Mouse (Mus musculus) lung, embryonic 15.5 days (tissue): ENCODE results near the gene Tmem211. TPM values are rescaled to one million over a fixed set of nuclear protein-coding genes. Genes with fewer than 3 reads are reported as not detected.
A peak's percentile ranks its signal among the peaks of the same experiment; 100 is the strongest.

ENCODE experiments used
- ATAC-seq: fragments of 200-750 bp; cut with Nextera tagmentation; 2 replicates; pipeline ENCODE4 v1.8.0; 2017; ENCODE audit warnings: moderate number of reproducible peaks, borderline replicate concordance; ENCODE audit not compliant: low FRiP score, low TSS enrichment; ENCODE audit errors: extremely low read depth
- H3K27ac ChIP-seq: fragments of 300-500 bp; sonication (generic); 2 replicates; pipeline ENCODE4 v1.5.1; 2015; ENCODE audit warnings: moderate library complexity, mild to moderate bottlenecking, inconsistent platforms
- H3K27me3 ChIP-seq: fragments of 300-500 bp; sonication (generic); 2 replicates; pipeline ENCODE4 v1.6.1; 2015; ENCODE audit warnings: inconsistent platforms
- H3K36me3 ChIP-seq: fragments of 300-500 bp; sonication (generic); 2 replicates; pipeline ENCODE4 v1.6.1; 2015; ENCODE audit warnings: inconsistent platforms
- H3K4me1 ChIP-seq: fragments of 300-500 bp; sonication (generic); 2 replicates; pipeline ENCODE4 v1.6.1; 2015; ENCODE audit warnings: inconsistent platforms
- H3K4me2 ChIP-seq: fragments of 300-500 bp; sonication (generic); 2 replicates; pipeline ENCODE4 v1.6.1; 2015; ENCODE audit warnings: inconsistent platforms, mild to moderate bottlenecking, moderate library complexity
- H3K4me3 ChIP-seq: fragments of 300-500 bp; sonication (generic); 2 replicates; pipeline ENCODE4 v1.5.1; 2015; ENCODE audit warnings: mild to moderate bottlenecking, inconsistent platforms
- H3K9ac ChIP-seq: fragments of 300-500 bp; sonication (generic); 2 replicates; pipeline ENCODE4 v1.6.1; 2015; ENCODE audit warnings: inconsistent platforms
- H3K9me3 ChIP-seq: fragments of 300-500 bp; sonication (generic); 2 replicates; pipeline ENCODE4 v1.6.1; 2016; ENCODE audit warnings: inconsistent platforms
- WGBS: fragments of 180-500 bp; shearing (Covaris S2); methylation state at CpG from one replicate; pipeline ENCODE4 v1.1.7; 2015; 5-methylcytosine and 5-hydroxymethylcytosine counted together
- polyA plus RNA-seq: library from polyadenylated mRNA; unstranded; fragments of >200 nt; fragmentation: Nextera tagmentation; extraction: Ambion mirVana; gene quantifications from 2 replicates; pipeline ENCODE4 v1.2.1, GENCODE M21; 2015

Tmem211 gene
- not detected in 2 replicates for polyA plus RNA-seq

- peak within 1 kb of the TSS; percentile 52 for H3K4me2 ChIP-seq
- H3K27me3 ChIP-seq, result no peaks in the 10 kb centered on the region
- peak; percentile 71 for ATAC-seq
- WGBS, result under 1% methylated on average over 13 of the region's 13 CpGs
- no peaks in the 10 kb centered on the region for H3K9me3 ChIP-seq
- H3K4me3 ChIP-seq, result peak within 1 kb of the TSS; percentile 8; the same call in 1 of the 2 replicates
- H3K9ac ChIP-seq, result peak within 1 kb of the TSS; percentile 5; the same call in 1 of the 2 replicates
- no peaks in the 10 kb centered on the region for H3K36me3 ChIP-seq
- H3K27ac ChIP-seq, result peak within 1 kb of the TSS; percentile 40
- peaks cover 18% of the 10 kb centered on the region for H3K4me1 ChIP-seq
These were observed at the start of gene Tmem211 for GRCm38 (mm10) chr5:113226632-113227102. Gene Tmem211 (plus strand): TSS chr5:113226909.

- peaks cover 27% of the 10 kb centered on the region for H3K4me1 ChIP-seq
- ATAC-seq, result no peak
- peak overlapping the region; percentile 27 for H3K4me3 ChIP-seq
- H3K27ac ChIP-seq, result peak overlapping the region; percentile 93
- 5% methylated on average over 7 of the region's 9 CpGs for WGBS
- H3K9me3 ChIP-seq, result no peaks in the 10 kb centered on the region
- H3K4me2 ChIP-seq, result peak overlapping the region; percentile 66
- no peaks in the 10 kb centered on the region for H3K27me3 ChIP-seq
- peak overlapping the region; percentile 31; the same call in 1 of the 2 replicates for H3K9ac ChIP-seq
- no peaks in the 10 kb centered on the region for H3K36me3 ChIP-seq
These were observed 47.3 kb upstream of the Tmem211 start for GRCm38 (mm10) chr5:113179451-113179842.

DNA sequence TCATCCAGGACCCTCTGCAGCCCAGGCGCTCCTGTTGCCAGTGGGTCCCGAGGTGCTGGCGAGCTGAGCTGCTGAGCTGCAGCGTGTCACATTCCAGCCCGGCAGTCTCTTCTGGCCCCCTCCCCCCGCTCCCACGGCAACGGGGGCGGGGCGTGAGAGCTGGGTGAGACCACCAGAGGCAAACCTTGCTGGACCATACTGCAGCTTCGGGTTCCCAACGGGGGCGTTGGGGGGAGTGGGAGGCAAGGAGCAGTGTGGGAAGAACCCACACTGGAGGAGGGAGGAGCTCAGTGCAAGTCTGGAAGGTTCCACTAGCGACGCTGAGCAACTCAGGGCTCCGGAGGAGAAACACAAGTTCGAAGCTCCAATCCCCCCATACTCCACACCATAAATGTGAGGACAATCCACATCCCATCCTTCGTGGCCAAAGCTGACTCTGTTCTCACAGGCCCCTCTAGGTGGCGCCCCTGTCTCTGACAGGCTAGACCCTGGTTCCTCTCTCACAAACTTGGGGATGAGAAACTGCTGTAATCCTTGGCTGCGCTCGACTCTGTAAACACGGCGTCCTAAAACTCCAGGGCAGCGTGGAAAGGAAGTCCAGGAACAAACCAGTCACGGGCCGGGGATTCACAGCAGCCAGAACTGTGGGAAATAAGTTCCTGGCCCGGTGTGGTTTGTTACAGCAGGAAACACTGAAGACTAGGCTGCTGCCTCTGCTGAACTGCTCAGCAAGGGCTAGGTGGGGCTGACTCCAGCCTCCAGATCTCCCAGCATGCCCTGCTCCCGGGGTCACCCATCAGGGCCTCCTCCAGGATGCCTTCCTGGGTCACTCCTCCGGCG, 46.6 kb upstream of the Tmem211 start:
- peak overlapping the region; percentile 66 for H3K4me2 ChIP-seq
- peaks cover 27% of the 10 kb centered on the region for H3K4me1 ChIP-seq
- H3K4me3 ChIP-seq, result peak overlapping the region; percentile 27
- peak overlapping the region; percentile 93 for H3K27ac ChIP-seq
- H3K9ac ChIP-seq, result peak overlapping the region; percentile 31
- H3K36me3 ChIP-seq, result no peaks in the 10 kb centered on the region
- no peaks in the 10 kb centered on the region for H3K9me3 ChIP-seq
- WGBS, result 2% methylated on average over 27 of the region's 30 CpGs
- H3K27me3 ChIP-seq, result no peaks in the 10 kb centered on the region
- ATAC-seq, result peak; percentile 74

DNA sequence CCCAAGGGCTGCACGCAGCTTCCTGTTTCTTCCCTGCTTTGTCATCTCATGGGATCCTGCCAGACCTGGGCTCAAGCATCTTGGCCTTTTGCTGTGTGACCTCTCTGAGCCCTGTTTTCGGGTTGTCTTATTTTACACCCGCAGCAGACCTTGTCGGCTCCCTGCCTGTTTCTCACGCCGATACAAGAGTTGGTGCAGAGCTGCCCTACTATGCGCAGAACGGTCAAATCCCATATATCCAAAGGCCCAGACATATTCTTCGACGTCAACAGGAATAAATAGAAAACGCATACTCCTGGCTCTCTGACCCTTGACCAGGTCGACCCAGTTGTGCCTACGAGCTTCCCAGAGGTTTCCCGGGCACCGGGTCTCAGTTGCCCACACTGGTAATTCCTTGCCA, 46.0 kb upstream of the Tmem211 start:
- Histone ChIP-seq H3K27me3 (no peaks in the 10 kb centered on the region), H3K4me3 (peak overlapping the region; percentile 27), H3K27ac (peak overlapping the region; percentile 93), H3K9ac (peak overlapping the region; percentile 27; the same call in 1 of the 2 replicates), H3K9me3 (no peaks in the 10 kb centered on the region), H3K4me1 (peaks cover 27% of the 10 kb centered on the region), H3K4me2 (peak overlapping the region; percentile 66), H3K36me3 (no peaks in the 10 kb centered on the region)
- ATAC-seq, result no peak
- 73% methylated on average over 15 of the region's 15 CpGs for WGBS

GRCm38 (mm10) chr5:113181441-113181840, 45.3 kb upstream of the Tmem211 start:
- 28% methylated on average over 6 of the region's 6 CpGs for WGBS

GRCm38 (mm10) chr5:113190558-113190957, 36.2 kb upstream of the Tmem211 start:
- H3K9ac ChIP-seq, result no peak overlapping the region
- no peaks in the 10 kb centered on the region for H3K27me3 ChIP-seq
- H3K4me1 ChIP-seq, result no peaks in the 10 kb centered on the region
- no peaks in the 10 kb centered on the region for H3K36me3 ChIP-seq
- H3K4me2 ChIP-seq, result no peak overlapping the region
- no peaks in the 10 kb centered on the region for H3K9me3 ChIP-seq
- H3K27ac ChIP-seq, result no peak overlapping the region
- 0 out of 2 replicates have a peak, but pooled peaks have one; percentile 21 for ATAC-seq
- no peak overlapping the region for H3K4me3 ChIP-seq
- 46% methylated on average over 14 of the region's 14 CpGs for WGBS

More at GRCm38 (mm10) chr5:113181441-113181840, 45.3 kb upstream of the Tmem211 start:
- Histone ChIP-seq H3K4me1 (peaks cover 27% of the 10 kb centered on the region), H3K4me2 (no peak overlapping the region), H3K9ac (no peak overlapping the region), H3K27ac (peak overlapping the region; percentile 93), H3K9me3 (no peaks in the 10 kb centered on the region), H3K4me3 (no peak overlapping the region), H3K27me3 (no peaks in the 10 kb centered on the region), H3K36me3 (no peaks in the 10 kb centered on the region)
- ATAC-seq, result no peak

DNA sequence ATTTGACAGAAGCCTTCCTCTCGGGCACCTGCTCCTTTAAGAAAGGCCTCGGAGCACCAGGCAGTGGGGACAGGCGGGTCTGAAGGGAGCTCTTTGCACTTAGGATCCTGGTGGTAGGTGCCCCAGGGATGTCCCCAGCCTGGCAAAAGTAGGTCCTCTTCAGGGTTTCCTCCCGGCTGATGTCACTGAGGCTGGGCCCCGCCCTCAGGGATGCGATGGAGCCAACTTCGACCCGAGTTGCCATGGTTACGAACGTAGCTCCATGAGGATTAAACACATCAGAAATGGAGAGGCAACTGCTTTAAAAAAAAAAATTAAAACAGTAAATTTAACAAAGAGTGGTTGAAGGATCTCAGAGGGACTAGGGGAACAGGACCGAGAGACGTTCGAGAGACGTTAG, 34.8 kb upstream of the Tmem211 start:
- ATAC-seq, result no peak
- 77% methylated on average over 14 of the region's 14 CpGs for WGBS
- no peaks in the 10 kb centered on the region for H3K36me3 ChIP-seq

GRCm38 (mm10) chr5:113193762-113194161, 32.9 kb upstream of the Tmem211 start:
- Histone ChIP-seq H3K27ac (no peak overlapping the region), H3K4me3 (no peak overlapping the region), H3K36me3 (no peaks in the 10 kb centered on the region), H3K9ac (no peak overlapping the region), H3K4me2 (no peak overlapping the region), H3K27me3 (no peaks in the 10 kb centered on the region), H3K9me3 (no peaks in the 10 kb centered on the region), H3K4me1 (no peaks in the 10 kb centered on the region)
- no peak for ATAC-seq
- 85% methylated on average over 18 of the region's 18 CpGs for WGBS

More for the DNA sequence above, 34.8 kb upstream of the Tmem211 start:
- H3K9ac ChIP-seq, result no peak overlapping the region
- H3K4me3 ChIP-seq, result no peak overlapping the region
- no peak overlapping the region for H3K27ac ChIP-seq
- H3K4me1 ChIP-seq, result no peaks in the 10 kb centered on the region
- no peak overlapping the region for H3K4me2 ChIP-seq
- no peaks in the 10 kb centered on the region for H3K9me3 ChIP-seq
- no peaks in the 10 kb centered on the region for H3K27me3 ChIP-seq

- Histone ChIP-seq H3K4me3 (no peak overlapping the region), H3K36me3 (no peaks in the 10 kb centered on the region), H3K4me1 (peaks cover 5% of the 10 kb centered on the region; the same call in 1 of the 2 replicates), H3K9ac (no peak overlapping the region), H3K27ac (no peak overlapping the region), H3K9me3 (no peaks in the 10 kb centered on the region), H3K27me3 (no peaks in the 10 kb centered on the region), H3K4me2 (no peak overlapping the region)
- 75% methylated on average over 12 of the region's 12 CpGs for WGBS
- ATAC-seq, result no peak
These were observed 31.3 kb upstream of the Tmem211 start for GRCm38 (mm10) chr5:113195451-113195850.

DNA sequence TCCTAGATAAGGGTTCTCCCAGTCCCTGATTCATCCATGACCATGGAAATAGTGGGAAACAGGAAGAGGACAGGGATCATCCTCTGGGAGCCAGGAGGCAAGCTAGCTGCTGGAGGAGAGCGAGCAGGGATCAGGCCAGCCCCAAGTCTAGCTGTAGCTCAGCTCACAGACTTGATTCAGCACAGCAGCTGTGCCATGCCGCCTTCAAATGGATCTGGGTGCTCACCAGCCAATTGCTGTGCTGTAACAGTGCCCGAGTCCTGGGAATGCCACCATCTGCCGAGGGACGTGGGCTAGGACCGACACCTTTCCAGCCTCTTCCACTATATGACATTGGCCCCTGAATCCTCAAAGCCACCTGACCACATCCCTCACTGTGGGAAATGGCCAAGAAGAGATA, 30.8 kb upstream of the Tmem211 start:
- Histone ChIP-seq H3K36me3 (no peaks in the 10 kb centered on the region), H3K4me3 (no peak overlapping the region), H3K9me3 (no peaks in the 10 kb centered on the region), H3K27me3 (no peaks in the 10 kb centered on the region), H3K27ac (0 out of 2 replicates have a peak overlapping the region, but pooled peaks have one; percentile 81), H3K4me1 (peaks cover 5% of the 10 kb centered on the region; the same call in 1 of the 2 replicates), H3K4me2 (no peak overlapping the region), H3K9ac (no peak overlapping the region)
- WGBS, result 87% methylated on average over 6 of the region's 6 CpGs
- no peak for ATAC-seq

DNA sequence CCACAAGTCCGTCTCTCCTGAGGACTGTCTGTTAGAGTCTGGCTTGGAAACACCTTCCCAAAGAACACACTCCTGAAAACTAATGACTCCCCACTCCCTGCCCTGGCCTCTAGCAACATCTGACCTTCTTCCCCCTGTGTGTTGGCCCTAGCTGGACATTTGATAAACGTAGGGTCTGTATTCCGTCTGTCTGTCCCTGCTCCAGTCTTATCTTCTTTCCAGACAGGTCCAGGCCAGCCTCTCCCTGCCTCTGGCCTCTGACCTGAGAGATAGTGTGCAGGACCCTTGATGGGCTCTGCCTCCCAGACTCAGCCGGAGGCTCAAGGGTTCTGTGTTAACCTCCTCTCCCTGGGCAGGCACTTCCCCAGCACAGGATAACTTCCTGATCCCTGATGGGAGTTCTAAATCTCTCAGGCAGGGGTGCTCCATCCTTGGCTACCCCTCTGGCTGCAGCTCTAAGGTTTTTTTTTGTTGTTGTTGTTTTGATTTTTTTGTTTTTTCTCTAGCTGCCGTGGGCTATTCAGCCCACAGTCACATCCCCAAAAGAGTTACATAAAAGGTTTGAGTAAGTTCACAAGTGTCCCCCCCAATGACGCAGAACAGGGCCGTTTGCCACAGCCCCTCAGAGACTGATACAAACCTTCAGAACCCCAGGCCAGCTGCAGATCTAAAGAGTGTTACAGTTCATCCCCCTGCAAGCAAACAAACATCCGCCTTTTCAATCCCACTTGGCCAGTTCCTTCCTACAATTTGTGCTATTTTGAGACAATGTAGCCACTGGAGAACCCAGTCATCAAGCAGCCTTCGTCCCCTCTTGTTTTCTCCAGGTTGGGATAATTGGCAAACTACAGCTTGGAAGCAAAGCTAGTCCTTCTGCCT, 29.6 kb upstream of the Tmem211 start:
- 38% methylated on average over 9 of the region's 9 CpGs for WGBS
- no peak for ATAC-seq

More for the DNA sequence above, 29.6 kb upstream of the Tmem211 start:
- Histone ChIP-seq H3K27me3 (no peaks in the 10 kb centered on the region), H3K36me3 (no peaks in the 10 kb centered on the region), H3K9me3 (no peaks in the 10 kb centered on the region), H3K4me1 (peaks cover 5% of the 10 kb centered on the region; the same call in 1 of the 2 replicates), H3K27ac (peak overlapping the region; percentile 81), H3K4me2 (no peak overlapping the region), H3K9ac (no peak overlapping the region), H3K4me3 (no peak overlapping the region)
